Mouse (Mus musculus): ENCODE measurements around the gene Dvl3. TPM values are rescaled to one million over a fixed set of nuclear protein-coding genes. Genes with fewer than 3 reads are reported as not detected.
A peak's percentile ranks its signal among the peaks of the same experiment; 100 is the strongest.

Dvl3 gene
- polyA plus RNA-seq, 1 experiment from 2014 or later, result 24.6 TPM

- 46% methylated on average over 5 of the region's 5 CpGs for WGBS
- Histone ChIP-seq H3K27me3 (replicated peaks; ENCODE audit: control insufficient read depth, insufficient read depth, low read length) (no peaks in the 10 kb centered on the region), H3K4me3 (ENCODE audit: low read depth, low read length) (peak overlapping the region; percentile 95; the same call in 1 of the 2 replicates), H3K9me3 (ENCODE audit: control insufficient read depth, low read length) (no peaks in the 10 kb centered on the region), H3K27ac (ENCODE audit: low read depth) (peak overlapping the region; percentile 34), H3K4me1 (replicated peaks; ENCODE audit: control insufficient read depth, insufficient read depth, low read length) (peaks cover 11% of the 10 kb centered on the region), H3K36me3 (ENCODE audit: control insufficient read depth, insufficient read depth, low read length) (peaks cover 63% of the 10 kb centered on the region), H3K4me2 (ENCODE audit: low read length) (peak overlapping the region; percentile 74), H3K9ac (ENCODE audit: low read length) (peak overlapping the region; percentile 48; the same call in 1 of the 2 replicates)
- ATAC-seq (replicated peaks; ENCODE audit: low FRiP score, low TSS enrichment, low read depth), result no peak
- DNase-seq (ENCODE audit: low spot score), result no peak
Measured at GRCm38 (mm10) chr16:20547423-20547822, 30.6 kb downstream of the Dvl3 start.

GRCm38 (mm10) chr16:20548096-20548948, 31.5 kb downstream of the Dvl3 start, which contains the start of gene Abcf3:
TSS of gene Abcf3 (plus strand) at chr16:20548577.
- H3K27ac ChIP-seq (ENCODE audit: low read depth), result peak within 1 kb of the TSS; percentile 34
- H3K4me3 ChIP-seq (ENCODE audit: low read depth, low read length), result peak within 1 kb of the TSS; percentile 95
- under 1% methylated on average over 56 of the region's 56 CpGs for WGBS
- DNase-seq (ENCODE audit: low spot score) (peak; percentile 93), ATAC-seq (replicated peaks; ENCODE audit: low FRiP score, low TSS enrichment, low read depth) (peak; percentile 96)
- H3K9ac ChIP-seq (ENCODE audit: low read length), result peak within 1 kb of the TSS; percentile 75
- no peaks in the 10 kb centered on the region for H3K27me3 ChIP-seq (replicated peaks; ENCODE audit: control insufficient read depth, insufficient read depth, low read length)
- peaks cover 63% of the 10 kb centered on the region for H3K36me3 ChIP-seq (ENCODE audit: control insufficient read depth, insufficient read depth, low read length)
- H3K4me2 ChIP-seq (ENCODE audit: low read length), result peak within 1 kb of the TSS; percentile 97
- peaks cover 11% of the 10 kb centered on the region for H3K4me1 ChIP-seq (replicated peaks; ENCODE audit: control insufficient read depth, insufficient read depth, low read length)
- no peaks in the 10 kb centered on the region for H3K9me3 ChIP-seq (ENCODE audit: control insufficient read depth, low read length)

- no peak for ATAC-seq (replicated peaks; ENCODE audit: low FRiP score, low TSS enrichment, low read depth)
Measured at GRCm38 (mm10) chr16:20549161-20549560, 32.4 kb downstream of the Dvl3 start.

GRCm38 (mm10) chr16:20551691-20552090, 34.9 kb downstream of the Dvl3 start:
- no peak overlapping the region for H3K4me3 ChIP-seq (ENCODE audit: low read depth, low read length)
- no peaks in the 10 kb centered on the region for H3K9me3 ChIP-seq (ENCODE audit: control insufficient read depth, low read length)
- H3K27ac ChIP-seq (ENCODE audit: low read depth), result no peak overlapping the region
- H3K4me2 ChIP-seq (ENCODE audit: low read length), result no peak overlapping the region
- DNase-seq (ENCODE audit: low spot score) (no peak), ATAC-seq (replicated peaks; ENCODE audit: low FRiP score, low TSS enrichment, low read depth) (no peak)
- H3K4me1 ChIP-seq (replicated peaks; ENCODE audit: control insufficient read depth, insufficient read depth, low read length), result peaks cover 11% of the 10 kb centered on the region
- H3K36me3 ChIP-seq (ENCODE audit: control insufficient read depth, insufficient read depth, low read length), result peaks cover 60% of the 10 kb centered on the region
- 95% methylated on average over 5 of the region's 5 CpGs for WGBS
- H3K9ac ChIP-seq (ENCODE audit: low read length), result no peak overlapping the region
- no peaks in the 10 kb centered on the region for H3K27me3 ChIP-seq (replicated peaks; ENCODE audit: control insufficient read depth, insufficient read depth, low read length)

More at GRCm38 (mm10) chr16:20549161-20549560, 32.4 kb downstream of the Dvl3 start:
- peak overlapping the region; percentile 97 for H3K4me2 ChIP-seq (ENCODE audit: low read length)
- peaks cover 11% of the 10 kb centered on the region for H3K4me1 ChIP-seq (replicated peaks; ENCODE audit: control insufficient read depth, insufficient read depth, low read length)
- peak overlapping the region; percentile 75 for H3K9ac ChIP-seq (ENCODE audit: low read length)
- no peaks in the 10 kb centered on the region for H3K9me3 ChIP-seq (ENCODE audit: control insufficient read depth, low read length)
- WGBS, result 50% methylated on average over 9 of the region's 9 CpGs
- H3K4me3 ChIP-seq (ENCODE audit: low read depth, low read length), result peak overlapping the region; percentile 95
- no peak for DNase-seq (ENCODE audit: low spot score)
- peaks cover 64% of the 10 kb centered on the region for H3K36me3 ChIP-seq (ENCODE audit: control insufficient read depth, insufficient read depth, low read length)
- H3K27me3 ChIP-seq (replicated peaks; ENCODE audit: control insufficient read depth, insufficient read depth, low read length), result no peaks in the 10 kb centered on the region
- H3K27ac ChIP-seq (ENCODE audit: low read depth), result no peak overlapping the region

GRCm38 (mm10) chr16:20552594-20552993, 35.8 kb downstream of the Dvl3 start:
- 89% methylated on average over 1 of the region's 1 CpGs for WGBS
- H3K9me3 ChIP-seq (ENCODE audit: control insufficient read depth, low read length), result no peaks in the 10 kb centered on the region
- H3K4me1 ChIP-seq (replicated peaks; ENCODE audit: control insufficient read depth, insufficient read depth, low read length), result peaks cover 8% of the 10 kb centered on the region
- H3K27ac ChIP-seq (ENCODE audit: low read depth), result no peak overlapping the region
- no peaks in the 10 kb centered on the region for H3K27me3 ChIP-seq (replicated peaks; ENCODE audit: control insufficient read depth, insufficient read depth, low read length)
- H3K36me3 ChIP-seq (ENCODE audit: control insufficient read depth, insufficient read depth, low read length), result peaks cover 64% of the 10 kb centered on the region
- DNase-seq (ENCODE audit: low spot score), result no peak
- no peak overlapping the region for H3K4me2 ChIP-seq (ENCODE audit: low read length)
- H3K4me3 ChIP-seq (ENCODE audit: low read depth, low read length), result no peak overlapping the region
- no peak for ATAC-seq (replicated peaks; ENCODE audit: low FRiP score, low TSS enrichment, low read depth)
- H3K9ac ChIP-seq (ENCODE audit: low read length), result no peak overlapping the region

GRCm38 (mm10) chr16:20555000-20555399, 38.2 kb downstream of the Dvl3 start:
- Histone ChIP-seq H3K9me3 (ENCODE audit: control insufficient read depth, low read length) (no peaks in the 10 kb centered on the region), H3K9ac (ENCODE audit: low read length) (no peak overlapping the region), H3K4me2 (ENCODE audit: low read length) (no peak overlapping the region), H3K4me1 (replicated peaks; ENCODE audit: control insufficient read depth, insufficient read depth, low read length) (no peaks in the 10 kb centered on the region), H3K27me3 (replicated peaks; ENCODE audit: control insufficient read depth, insufficient read depth, low read length) (no peaks in the 10 kb centered on the region), H3K36me3 (ENCODE audit: control insufficient read depth, insufficient read depth, low read length) (peaks cover 84% of the 10 kb centered on the region), H3K4me3 (ENCODE audit: low read depth, low read length) (no peak overlapping the region), H3K27ac (ENCODE audit: low read depth) (no peak overlapping the region)
- no peak for ATAC-seq (replicated peaks; ENCODE audit: low FRiP score, low TSS enrichment, low read depth)
- DNase-seq (ENCODE audit: low spot score), result no peak
- 91% methylated on average over 6 of the region's 6 CpGs for WGBS

GRCm38 (mm10) chr16:20557381-20557780, 40.6 kb downstream of the Dvl3 start:
- Histone ChIP-seq H3K4me3 (ENCODE audit: low read depth, low read length) (no peak overlapping the region), H3K36me3 (ENCODE audit: control insufficient read depth, insufficient read depth, low read length) (peaks cover 86% of the 10 kb centered on the region), H3K4me1 (replicated peaks; ENCODE audit: control insufficient read depth, insufficient read depth, low read length) (no peaks in the 10 kb centered on the region), H3K9me3 (ENCODE audit: control insufficient read depth, low read length) (no peaks in the 10 kb centered on the region), H3K4me2 (ENCODE audit: low read length) (no peak overlapping the region), H3K9ac (ENCODE audit: low read length) (no peak overlapping the region), H3K27me3 (replicated peaks; ENCODE audit: control insufficient read depth, insufficient read depth, low read length) (no peaks in the 10 kb centered on the region), H3K27ac (ENCODE audit: low read depth) (no peak overlapping the region)
- WGBS, result 45% methylated on average over 7 of the region's 7 CpGs
- no peak for DNase-seq (ENCODE audit: low spot score)
- no peak for ATAC-seq (replicated peaks; ENCODE audit: low FRiP score, low TSS enrichment, low read depth)

GRCm38 (mm10) chr16:20565075-20565474, 48.3 kb downstream of the Dvl3 start:
- peaks cover 32% of the 10 kb centered on the region for H3K36me3 ChIP-seq (ENCODE audit: control insufficient read depth, insufficient read depth, low read length)

More at GRCm38 (mm10) chr16:20565075-20565474, 48.3 kb downstream of the Dvl3 start:
- no peaks in the 10 kb centered on the region for H3K27me3 ChIP-seq (replicated peaks; ENCODE audit: control insufficient read depth, insufficient read depth, low read length)
- H3K4me3 ChIP-seq (ENCODE audit: low read depth, low read length), result no peak overlapping the region
- 50% methylated on average over 1 of the region's 1 CpGs for WGBS
- no peak overlapping the region for H3K9ac ChIP-seq (ENCODE audit: low read length)
- no peaks in the 10 kb centered on the region for H3K4me1 ChIP-seq (replicated peaks; ENCODE audit: control insufficient read depth, insufficient read depth, low read length)
- no peak overlapping the region for H3K4me2 ChIP-seq (ENCODE audit: low read length)
- ATAC-seq (replicated peaks; ENCODE audit: low FRiP score, low TSS enrichment, low read depth), result no peak
- no peaks in the 10 kb centered on the region for H3K9me3 ChIP-seq (ENCODE audit: control insufficient read depth, low read length)
- no peak overlapping the region for H3K27ac ChIP-seq (ENCODE audit: low read depth)
- DNase-seq (ENCODE audit: low spot score), result no peak
